In the genomic region with DNA sequence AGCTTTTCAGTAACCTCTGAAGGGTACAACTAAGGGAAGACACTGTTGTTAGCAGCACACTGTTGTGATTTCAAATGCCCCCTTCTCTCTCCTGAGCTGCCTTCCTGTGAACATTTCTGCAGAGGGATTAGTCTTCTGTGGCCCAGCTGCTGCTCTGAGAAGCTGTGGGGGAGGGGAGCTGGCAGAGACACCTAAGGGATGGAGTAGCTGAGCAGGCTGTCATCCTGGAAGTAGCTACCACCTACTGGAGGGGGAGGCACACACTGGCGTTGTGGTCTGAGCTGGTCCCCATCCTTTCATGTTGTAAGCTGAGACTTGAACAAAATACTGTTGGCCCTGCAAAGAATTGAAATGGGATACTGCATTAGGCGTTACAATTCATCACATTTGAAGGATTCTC, we compare ENCODE assay signal across 11 mouse cellular contexts.
A peak's percentile ranks its signal among the peaks of the same experiment; 100 is the strongest.
DNase-seq lines count a peak whose midpoint lies in the region; ATAC-seq and TF ChIP-seq lines count a peak whose summit lies in the region.
"Had no signal": no experiment of that assay in that cellular context is flagged by ENCODE, and none has a peak within 500 bp of the region (broad histone marks: within the 10 kb centered on the region; RNA-seq: fewer than 3 reads in every experiment).

No protein-coding gene starts in this region.

- H3K9ac ChIP-seq in lung, embryonic 14.5 days: no peak overlapping the region
- H3K9ac ChIP-seq in hindbrain, postnatal 0 days (replicated peaks; ENCODE audit: low read length): no peak overlapping the region
- H3K9ac ChIP-seq: heart, embryonic 12.5 days had no signal

- 26% methylated on average over 2 of the region's 2 CpGs for WGBS in lung, embryonic 14.5 days
- 23% methylated on average over 2 of the region's 2 CpGs for WGBS in hindbrain, postnatal 0 days

- no peak overlapping the region for H3K4me3 ChIP-seq in lung, embryonic 14.5 days (ENCODE audit: low read depth, low read length)
- H3K4me3 ChIP-seq in hindbrain, postnatal 0 days (ENCODE audit: low read length): no peak overlapping the region
- H3K4me3 ChIP-seq: heart, embryonic 12.5 days had no signal

- peak; percentile 59 to 87 for DNase-seq in cerebellum, postnatal 14 days
- DNase-seq in cerebellum, adult 9-10 months: no peak
- peak; percentile 42 for DNase-seq in lung, embryonic 14.5 days
- DNase-seq in lung, postnatal 25 days (ENCODE audit: low spot score): no peak
- peak; percentile 59 for DNase-seq in hindbrain, postnatal 0 days (ENCODE audit: low spot score)
- DNase-seq in right cerebral cortex, adult 2 months (ENCODE audit: low spot score in 2 of 2): peak; percentile 46 to 52
- DNase-seq in gastrocnemius, adult 18-20 months (ENCODE audit: low spot score): no peak
- DNase-seq in lung, postnatal 4 days: no peak
- DNase-seq: kidney, postnatal 14 days had no signal

- no peak for TF ChIP-seq CTCF in lung, embryonic 14.5 days (IDR thresholded peaks at IDR 0.05; ENCODE audit: low read depth)
- peak; percentile 6; the same call in 1 of the 2 replicates for TF ChIP-seq CTCF in hindbrain, postnatal 0 days (IDR thresholded peaks at IDR 0.05; ENCODE audit: low read depth)

- peak; percentile 52; the same call in 1 of the 2 replicates for ATAC-seq in lung, embryonic 14.5 days (ENCODE audit: insufficient read depth)
- ATAC-seq in hindbrain, postnatal 0 days: 0 out of 2 replicates have a peak, but pooled peaks have one; percentile 72
- ATAC-seq: lung, postnatal 0 days had no signal

- no peaks in the 10 kb centered on the region for H3K36me3 ChIP-seq in lung, embryonic 14.5 days (ENCODE audit: insufficient read depth)
- H3K36me3 ChIP-seq in hindbrain, postnatal 0 days (ENCODE audit: insufficient read depth, low read length): no peaks in the 10 kb centered on the region
- H3K36me3 ChIP-seq: heart, embryonic 12.5 days had no signal

- H3K27ac ChIP-seq in lung, embryonic 14.5 days (ENCODE audit: low read depth): no peak overlapping the region
- H3K27ac ChIP-seq in hindbrain, postnatal 0 days: no peak overlapping the region

- H3K4me1 ChIP-seq in lung, embryonic 14.5 days (ENCODE audit: insufficient read depth): 0 out of 2 replicates have a peak, but pooled peaks cover 5% of the 10 kb centered on the region
- H3K4me1 ChIP-seq in hindbrain, postnatal 0 days (ENCODE audit: insufficient read depth, low read length): no peaks in the 10 kb centered on the region

- H3K27me3 ChIP-seq in lung, embryonic 14.5 days (ENCODE audit: insufficient read depth, low read length): no peaks in the 10 kb centered on the region
- no peaks in the 10 kb centered on the region for H3K27me3 ChIP-seq in hindbrain, postnatal 0 days (ENCODE audit: insufficient read depth, low read length)
- H3K27me3 ChIP-seq: heart, embryonic 12.5 days had no signal

- H3K9me3 ChIP-seq in lung, embryonic 14.5 days (ENCODE audit: low read depth, low read length): no peaks in the 10 kb centered on the region
- no peaks in the 10 kb centered on the region for H3K9me3 ChIP-seq in hindbrain, postnatal 0 days (ENCODE audit: low read length)
- H3K9me3 ChIP-seq: heart, embryonic 12.5 days had no signal

- H3K4me2 ChIP-seq in lung, embryonic 14.5 days: no peak overlapping the region
- H3K4me2 ChIP-seq in hindbrain, postnatal 0 days (ENCODE audit: low read depth, low read length): no peak overlapping the region
- H3K4me2 ChIP-seq: heart, embryonic 12.5 days had no signal

Comparison
In these comparisons a context has a peak if more than half of its experiments do, and no peak if none do; other contexts are left out.
1. DNase-seq: peak in cerebellum, postnatal 14 days (2 of 2), lung, embryonic 14.5 days (single experiment), hindbrain, postnatal 0 days (single experiment) and right cerebral cortex, adult 2 months (2 of 2); none in cerebellum, adult 9-10 months (single experiment), lung, postnatal 25 days (single experiment), gastrocnemius, adult 18-20 months (single experiment) and lung, postnatal 4 days (0 of 2).